Comparison of ENCODE assay signal across 8 mouse cellular contexts in the genomic region with DNA sequence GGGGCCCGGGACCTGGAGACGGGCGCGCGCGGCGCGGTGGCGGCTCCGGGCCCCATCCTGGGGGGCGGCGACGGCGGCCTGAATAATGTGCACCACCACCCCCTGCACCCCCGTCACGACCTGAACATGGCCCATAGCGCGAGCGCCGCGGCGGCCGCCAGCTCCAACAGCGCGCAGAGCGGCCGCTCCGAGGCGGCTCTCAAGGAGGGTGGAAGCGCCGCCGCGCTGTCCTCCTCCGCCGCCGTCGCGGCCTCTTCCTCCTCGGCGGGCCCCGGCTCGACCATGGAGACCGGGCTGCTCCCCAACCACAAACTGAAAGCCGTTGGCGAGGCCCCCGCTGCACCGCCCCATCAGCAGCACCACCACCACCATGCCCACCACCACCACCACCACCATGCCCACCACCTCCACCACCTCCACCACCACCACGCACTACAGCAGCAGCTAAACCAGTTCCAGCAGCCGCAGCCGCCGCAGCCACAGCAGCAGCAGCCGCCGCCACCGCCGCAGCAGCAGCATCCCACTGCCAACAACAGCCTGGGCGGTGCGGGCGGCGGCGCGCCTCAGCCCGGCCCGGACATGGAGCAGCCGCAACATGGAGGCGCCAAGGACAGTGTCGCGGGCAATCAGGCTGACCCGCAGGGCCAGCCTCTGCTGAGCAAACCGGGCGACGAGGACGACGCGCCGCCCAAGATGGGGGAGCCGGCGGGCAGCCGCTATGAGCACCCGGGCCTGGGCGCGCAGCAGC. TPM values are rescaled to one million over a fixed set of nuclear protein-coding genes. Genes with fewer than 3 reads are reported as not detected.
DNase-seq lines count a peak whose midpoint lies in the region; ATAC-seq and TF ChIP-seq lines count a peak whose summit lies in the region.

No protein-coding gene starts in this region.

- H3K36me3 ChIP-seq in heart, embryonic 12.5 days = no peaks in the 10 kb centered on the region
- no peaks in the 10 kb centered on the region for H3K36me3 ChIP-seq in kidney, embryonic 16.5 days (ENCODE audit: insufficient read depth, low read length)
- H3K36me3 ChIP-seq in liver, embryonic 16.5 days (ENCODE audit: control insufficient read depth, insufficient read depth) = no peaks in the 10 kb centered on the region
- no peaks in the 10 kb centered on the region for H3K36me3 ChIP-seq in neural tube, embryonic 12.5 days

- no peak for TF ChIP-seq CTCF in bone marrow macrophage, adult 2 months (IDR thresholded peaks at IDR 0.05; ENCODE audit: low read depth, low read length)
- TF ChIP-seq CTCF in embryonic fibroblast, embryonic 13.5 days (IDR thresholded peaks at IDR 0.05; ENCODE audit: borderline replicate concordance, insufficient read depth, low read length) = no peak

- H3K27ac ChIP-seq in bone marrow macrophage, adult 2 months (ENCODE audit: insufficient read depth, low read depth, low read length) = peak overlapping the region; percentile 81
- H3K27ac ChIP-seq in embryonic fibroblast, embryonic 13.5 days (ENCODE audit: insufficient read depth, low read length) = peak overlapping the region; percentile 92
- H3K27ac ChIP-seq in heart, embryonic 12.5 days (ENCODE audit: poor library complexity, severe bottlenecking) = peak overlapping the region; percentile 98
- peak overlapping the region; percentile 100 for H3K27ac ChIP-seq in kidney, embryonic 16.5 days (ENCODE audit: low read length)
- peak overlapping the region; percentile 96 for H3K27ac ChIP-seq in liver, embryonic 16.5 days (ENCODE audit: low read length)
- peak overlapping the region; percentile 100 for H3K27ac ChIP-seq in neural tube, embryonic 12.5 days

- TF ChIP-seq POLR2A in bone marrow macrophage, adult 2 months (IDR thresholded peaks at IDR 0.05; ENCODE audit: borderline replicate concordance, low read depth, low read length) = no peak
- TF ChIP-seq POLR2A in embryonic fibroblast, embryonic 13.5 days (IDR thresholded peaks at IDR 0.05; ENCODE audit: low read depth, low read length) = no peak; the same call in none of the 2 replicates

- peak; percentile 79 for DNase-seq in testis, postnatal 10 days (ENCODE audit: low spot score)

- no peaks in the 10 kb centered on the region for H3K9me3 ChIP-seq in heart, embryonic 12.5 days (replicated peaks)
- H3K9me3 ChIP-seq in kidney, embryonic 16.5 days (ENCODE audit: low read length) = no peaks in the 10 kb centered on the region
- H3K9me3 ChIP-seq in liver, embryonic 16.5 days (replicated peaks; ENCODE audit: control insufficient read depth, low read length) = no peaks in the 10 kb centered on the region
- H3K9me3 ChIP-seq in neural tube, embryonic 12.5 days = no peaks in the 10 kb centered on the region

- ATAC-seq in CD4-positive, CD25-positive, alpha-beta regulatory T cell, adult 4 months = peak; percentile 25
- peak; percentile 70 for ATAC-seq in heart, embryonic 12.5 days (ENCODE audit: insufficient number of reproducible peaks, low FRiP score)
- peak; percentile 69 for ATAC-seq in kidney, embryonic 16.5 days (ENCODE audit: low FRiP score, low TSS enrichment)
- ATAC-seq in liver, embryonic 16.5 days (ENCODE audit: low read depth) = peak; percentile 49
- ATAC-seq in neural tube, embryonic 12.5 days (ENCODE audit: low FRiP score, low read depth) = peak; percentile 42

- peak overlapping the region; percentile 98 for H3K4me3 ChIP-seq in bone marrow macrophage, adult 2 months (ENCODE audit: insufficient read depth, low read length)
- peak overlapping the region; percentile 97 for H3K4me3 ChIP-seq in embryonic fibroblast, embryonic 13.5 days (ENCODE audit: insufficient read depth, low read length)
- peak overlapping the region; percentile 98 for H3K4me3 ChIP-seq in heart, embryonic 12.5 days
- peak overlapping the region; percentile 92 for H3K4me3 ChIP-seq in kidney, embryonic 16.5 days (ENCODE audit: low read length)
- H3K4me3 ChIP-seq in liver, embryonic 16.5 days (ENCODE audit: low read depth, low read length) = peak overlapping the region; percentile 92
- H3K4me3 ChIP-seq in neural tube, embryonic 12.5 days = peak overlapping the region; percentile 90

- H3K9ac ChIP-seq in heart, embryonic 12.5 days = peak overlapping the region; percentile 100
- peak overlapping the region; percentile 99 for H3K9ac ChIP-seq in kidney, embryonic 16.5 days (replicated peaks; ENCODE audit: low read length)
- peak overlapping the region; percentile 97 for H3K9ac ChIP-seq in liver, embryonic 16.5 days (ENCODE audit: low read depth, low read length)
- peak overlapping the region; percentile 100 for H3K9ac ChIP-seq in neural tube, embryonic 12.5 days

- WGBS in heart, embryonic 12.5 days = under 1% methylated on average over 68 of the region's 81 CpGs
- under 1% methylated on average over 56 of the region's 81 CpGs for WGBS in kidney, embryonic 16.5 days
- under 1% methylated on average over 67 of the region's 81 CpGs for WGBS in liver, embryonic 16.5 days (ENCODE audit: insufficient replicate concordance)
- WGBS in neural tube, embryonic 12.5 days = under 1% methylated on average over 69 of the region's 81 CpGs

- peak overlapping the region; percentile 86 for H3K4me2 ChIP-seq in heart, embryonic 12.5 days
- H3K4me2 ChIP-seq in kidney, embryonic 16.5 days (replicated peaks; ENCODE audit: low read depth, low read length) = peak overlapping the region; percentile 64
- H3K4me2 ChIP-seq in liver, embryonic 16.5 days (ENCODE audit: low read depth, low read length) = peak overlapping the region; percentile 73
- peak overlapping the region; percentile 79 for H3K4me2 ChIP-seq in neural tube, embryonic 12.5 days (replicated peaks)

- peaks cover 5% of the 10 kb centered on the region; the same call in 1 of the 2 replicates for H3K4me1 ChIP-seq in bone marrow macrophage, adult 2 months (ENCODE audit: control insufficient read depth, insufficient read depth, low read length)
- peaks cover 2% of the 10 kb centered on the region for H3K4me1 ChIP-seq in embryonic fibroblast, embryonic 13.5 days (ENCODE audit: control insufficient read depth, insufficient read depth, low read length)
- peaks cover 7% of the 10 kb centered on the region for H3K4me1 ChIP-seq in heart, embryonic 12.5 days (replicated peaks)
- H3K4me1 ChIP-seq in kidney, embryonic 16.5 days (ENCODE audit: insufficient read depth, low read length) = peaks cover 12% of the 10 kb centered on the region
- H3K4me1 ChIP-seq in liver, embryonic 16.5 days (ENCODE audit: control insufficient read depth, low read depth, low read length) = peaks cover 6% of the 10 kb centered on the region
- peaks cover 26% of the 10 kb centered on the region for H3K4me1 ChIP-seq in neural tube, embryonic 12.5 days

- no peaks in the 10 kb centered on the region for H3K27me3 ChIP-seq in heart, embryonic 12.5 days (replicated peaks)
- no peaks in the 10 kb centered on the region for H3K27me3 ChIP-seq in kidney, embryonic 16.5 days (ENCODE audit: insufficient read depth, low read length)
- H3K27me3 ChIP-seq in liver, embryonic 16.5 days (ENCODE audit: control insufficient read depth, insufficient read depth, low read depth, low read length) = no peaks in the 10 kb centered on the region
- no peaks in the 10 kb centered on the region for H3K27me3 ChIP-seq in neural tube, embryonic 12.5 days (replicated peaks)

RNA-seq across cellular contexts. Expression of a gene that starts 0.9 kb away (rescaled TPM):
- polyA plus RNA-seq in CD4-positive, CD25-positive, alpha-beta regulatory T cell, adult 4 months (2017; shearing (Covaris generic)) = 10 to 100 TPM; 12.5 to 16.0 TPM
- polyA plus RNA-seq in bone marrow macrophage, adult 2 months (2012; ENCODE audit: insufficient read depth, insufficient read length, missing spikeins) = 21.0 and 25.8 TPM in 2 replicates
- polyA plus RNA-seq in embryonic fibroblast, embryonic 13.5 days (2011; ENCODE audit: insufficient read length, low read depth, missing spikeins) = 20.1 and 21.7 TPM in 2 replicates
- 8.1 and 8.7 TPM in 2 replicates for polyA plus RNA-seq in heart, embryonic 12.5 days (2016; fragmentation: Nextera tagmentation; extraction: Ambion mirVana)
- 10.9 and 11.0 TPM in 2 replicates for polyA plus RNA-seq in kidney, embryonic 16.5 days (2015; fragmentation: Nextera tagmentation; extraction: Ambion mirVana)
- polyA plus RNA-seq in liver, embryonic 16.5 days (2015; fragmentation: Nextera tagmentation; extraction: Ambion mirVana) = 3.2 TPM in 2 replicates
- 18.6 and 18.7 TPM in 2 replicates for polyA plus RNA-seq in neural tube, embryonic 12.5 days (2016; fragmentation: Nextera tagmentation; extraction: Ambion mirVana)

Comparison
In these comparisons a context has a peak if more than half of its experiments do, and no peak if none do; other contexts are left out.
1. Peak in every context shown above with its lines: DNase-seq, ATAC-seq, H3K4me3 ChIP-seq and H3K27ac ChIP-seq.